Mouse (Mus musculus): ENCODE measurements around the gene Mob3b.

DNA sequence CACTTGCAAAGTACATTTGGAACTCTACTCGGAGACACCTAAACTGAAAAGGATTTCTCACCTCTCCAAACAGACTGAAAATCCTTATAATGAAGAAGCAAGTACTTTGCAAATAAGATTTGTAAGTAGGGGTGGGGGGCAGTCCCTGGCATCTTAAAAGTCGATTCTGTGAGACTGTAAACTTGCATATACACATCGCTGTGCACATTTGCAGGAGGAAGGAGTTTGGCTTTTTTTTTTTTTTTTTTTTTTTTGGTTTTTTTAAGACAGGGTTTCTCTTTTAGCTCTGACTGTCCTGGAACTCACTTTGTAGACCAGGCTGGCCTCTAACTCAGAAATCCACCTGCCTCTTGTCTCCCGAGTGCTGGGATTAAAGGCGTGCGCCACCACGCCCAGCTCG, 36.7 kb downstream of the Mob3b start:
- TF ChIP-seq MYOD1 (IDR thresholded peaks at IDR 0.05; ENCODE audit: control insufficient read depth in 1 of 3, insufficient read length in 2 of 3, low read depth in 2 of 3) (no peak), POLR2A (IDR thresholded peaks at IDR 0.05; ENCODE audit: insufficient read length, low read depth) (no peak), CEBPB (IDR thresholded peaks at IDR 0.05; ENCODE audit: insufficient read depth, poor library complexity, severe bottlenecking) (no peak), SRF (IDR thresholded peaks at IDR 0.05; ENCODE audit: control insufficient read depth, insufficient read length, low read depth) (no peak), E2F4 (IDR thresholded peaks at IDR 0.05; ENCODE audit: insufficient read depth) (no peak), MAX (IDR thresholded peaks at IDR 0.05; ENCODE audit: low read depth) (no peak), TCF3 (IDR thresholded peaks at IDR 0.05; ENCODE audit: insufficient read length, low read depth) (no peak), POLR2AphosphoS2 (IDR thresholded peaks at IDR 0.05; ENCODE audit: insufficient read length, low read depth) (no peak), MYOG (IDR thresholded peaks at IDR 0.05; ENCODE audit: control insufficient read depth in 1 of 3, insufficient read depth in 1 of 3, insufficient read length in 2 of 3, low read depth in 2 of 3) (no peak), USF1 (IDR thresholded peaks at IDR 0.05; ENCODE audit: low read depth) (no peak)

Data from myocyte (in vitro differentiated cells).